Mouse (Mus musculus) MEL (cell line): ENCODE data around the gene Neurl2. TPM values are rescaled to one million over a fixed set of nuclear protein-coding genes. Genes with fewer than 3 reads are reported as not detected.
A peak's percentile ranks its signal among the peaks of the same experiment; 100 is the strongest.

Source experiments
- DNase-seq: peaks from one replicate; pipeline ENCODE4 v3.0.0; 2011; ENCODE audit warnings: low read depth, low spot score
- H3K27ac ChIP-seq: 2 replicates; pipeline ENCODE4 v1.5.1; 2012; ENCODE audit warnings: low read depth, mild to moderate bottlenecking, control low read depth, low read length, moderate library complexity; ENCODE audit not compliant: control insufficient read depth
- H3K27me3 ChIP-seq, 2 experiments: fragments of 150-350 bp in 1 of 2; sonication (generic) in 1 of 2; 2 replicates each; pipeline ENCODE4 v1.6.1; 2012; ENCODE audit warnings: low read length in 2 of 2, mild to moderate bottlenecking in 2 of 2, improper control_type of control experiment in 1 of 2, moderate library complexity in 1 of 2; ENCODE audit not compliant: insufficient read depth in 2 of 2, control insufficient read depth in 1 of 2
- H3K36me3 ChIP-seq, 2 experiments: 2 replicates each; pipeline ENCODE4 v1.6.1; 2012 to 2014; ENCODE audit warnings: low read length in 2 of 2, improper control_type of control experiment in 1 of 2, inconsistent platforms in 1 of 2, mild to moderate bottlenecking in 1 of 2; ENCODE audit not compliant: insufficient read depth in 2 of 2, control insufficient read depth in 1 of 2
- H3K4me1 ChIP-seq, 2 experiments: fragments of 150-350 bp in 1 of 2; sonication (generic) in 1 of 2; 2 replicates each; pipeline ENCODE4 v1.6.1; 2012; ENCODE audit warnings: low read length in 2 of 2, improper control_type of control experiment in 1 of 2, mild to moderate bottlenecking in 1 of 2; ENCODE audit not compliant: insufficient read depth in 2 of 2, control insufficient read depth in 1 of 2
- H3K4me3 ChIP-seq, 2 experiments: fragments of 150-350 bp in 1 of 2; sonication (generic) in 1 of 2; 2 replicates each; pipeline ENCODE4 v1.5.1; 2012; ENCODE audit warnings: low read depth in 2 of 2, low read length in 2 of 2, mild to moderate bottlenecking in 2 of 2, moderate library complexity in 2 of 2, control low read depth in 1 of 2, improper control_type of control experiment in 1 of 2; ENCODE audit not compliant: control insufficient read depth in 1 of 2, insufficient read depth in 1 of 2
- H3K79me2 ChIP-seq: 2 replicates; pipeline ENCODE4 v1.6.1; 2012; ENCODE audit warnings: mild to moderate bottlenecking, low read length, moderate library complexity; ENCODE audit not compliant: control insufficient read depth, poor library complexity, insufficient read depth
- H3K9ac ChIP-seq: 2 replicates; pipeline ENCODE4 v1.6.1; 2012; ENCODE audit warnings: low read depth, mild to moderate bottlenecking, control low read depth, low read length, moderate library complexity; ENCODE audit not compliant: control insufficient read depth, poor library complexity, severe bottlenecking
- H3K9me3 ChIP-seq: fragments of 150-350 bp; sonication (generic); replicated peaks from 2 replicates; pipeline ENCODE4 v1.6.1; 2012; ENCODE audit warnings: mild to moderate bottlenecking, low read length, improper control_type of control experiment, moderate library complexity; ENCODE audit not compliant: insufficient read depth
- CHD1 ChIP-seq: IDR thresholded peaks from 2 replicates; pipeline ENCODE4 v1.6.1; 2012; ENCODE audit warnings: low read depth, mild to moderate bottlenecking, inconsistent platforms, low read length, improper control_type of control experiment
- CTCF ChIP-seq, 3 experiments: IDR thresholded peaks in 2 of 3; conservative IDR thresholded peaks in 1 of 3; 2 replicates each; pipeline ENCODE4 v1.5.1; 2011 to 2012; ENCODE audit warnings: low read length in 3 of 3, low read depth in 2 of 3, mild to moderate bottlenecking in 2 of 3, improper control_type of control experiment in 1 of 3, inconsistent platforms in 1 of 3, mixed read lengths in 1 of 3, moderate library complexity in 1 of 3; ENCODE audit not compliant: control insufficient read depth in 1 of 3, insufficient read depth in 1 of 3, poor library complexity in 1 of 3, severe bottlenecking in 1 of 3
- ELF1 ChIP-seq: IDR thresholded peaks from 2 replicates; pipeline ENCODE4 v1.6.1; 2014; ENCODE audit warnings: low read depth, mild to moderate bottlenecking, inconsistent platforms, low read length, improper control_type of control experiment, moderate library complexity
- GABPA ChIP-seq: IDR thresholded peaks from 2 replicates; pipeline ENCODE4 v1.6.1; 2012; ENCODE audit warnings: low read depth, mild to moderate bottlenecking, inconsistent platforms, low read length, improper control_type of control experiment, moderate library complexity
- GATA1 ChIP-seq: IDR thresholded peaks from 2 replicates; pipeline ENCODE4 v1.6.1; 2011; ENCODE audit warnings: low read depth, low read length, improper control_type of control experiment
- HCFC1 ChIP-seq: IDR thresholded peaks from 2 replicates; pipeline ENCODE4 v1.6.1; 2012; ENCODE audit warnings: low read depth, mild to moderate bottlenecking, inconsistent platforms, low read length, improper control_type of control experiment, moderate library complexity
- NELFE ChIP-seq: IDR thresholded peaks from 2 replicates; pipeline ENCODE4 v1.6.1; 2011; ENCODE audit warnings: low read depth, low read length, improper control_type of control experiment
- ZNF384 ChIP-seq: IDR thresholded peaks from 2 replicates; pipeline ENCODE4 v1.6.1; 2012; ENCODE audit warnings: low read depth, mild to moderate bottlenecking, inconsistent platforms, low read length, improper control_type of control experiment
- polyA plus RNA-seq, 2 experiments: library from polyadenylated mRNA; stranded (reverse) in 1 of 2; unstranded in 1 of 2; fragments of >175 nt in 1 of 2; fragments of >200 nt in 1 of 2; gene quantifications; 2 replicates each; pipeline versions ENCODE4 v1.2.1 to v1.2.4; 2012; ENCODE audit warnings: low replicate concordance in 2 of 2, low read depth in 1 of 2; ENCODE audit not compliant: insufficient read length in 2 of 2, insufficient read depth in 1 of 2, missing spikeins in 1 of 2
- total RNA-seq: library from RNA; depleted of rRNA; stranded (reverse); fragments of 300-350 nt; gene quantifications from 2 replicates; pipeline ENCODE4 v1.2.3, GENCODE M21; 2012

Gene Neurl2
- total and polyA plus RNA-seq, 3 experiments, result 1.6 to 2.6 TPM; not detected in 1

DNA sequence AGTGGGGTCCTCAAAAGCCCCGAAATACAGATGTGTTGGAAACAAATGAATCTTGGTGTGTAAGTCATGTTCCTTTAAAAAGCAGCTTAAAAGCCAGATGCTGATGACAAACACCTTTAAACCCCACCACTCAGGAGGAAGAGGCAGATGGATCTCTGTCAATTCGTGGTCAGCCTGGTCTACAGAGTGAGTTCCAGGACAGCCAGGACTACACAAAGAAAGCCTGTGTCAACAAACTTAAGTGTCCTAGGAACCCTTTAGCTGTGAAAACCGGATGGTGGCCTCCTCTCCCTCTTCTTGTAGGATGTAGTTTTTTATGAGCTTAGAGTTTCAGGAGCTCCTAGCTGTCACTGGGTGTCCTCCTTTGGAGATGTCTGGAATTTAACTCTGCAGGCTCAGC, 40.4 kb upstream of the Neurl2 start:
- no peak for DNase-seq
- no peak overlapping the region for H3K27ac ChIP-seq
- no peak overlapping the region for H3K4me3 ChIP-seq
- H3K4me1 ChIP-seq, result peaks cover 15 to 28% of the 10 kb centered on the region in 2 experiments
- H3K27me3 ChIP-seq, result no peaks in the 10 kb centered on the region
- no peaks in the 10 kb centered on the region for H3K9me3 ChIP-seq
- peaks cover 0 to 16% of the 10 kb centered on the region in 2 experiments; a peak in 2 of 4 replicates for H3K36me3 ChIP-seq
- H3K9ac ChIP-seq, result no peak overlapping the region
- TF ChIP-seq ELF1, result no peak
- TF ChIP-seq NELFE, result no peak
- no peak for TF ChIP-seq GABPA
- TF ChIP-seq, all 39 proteins: peak for 0
- peaks cover 3% of the 10 kb centered on the region for H3K79me2 ChIP-seq

DNA sequence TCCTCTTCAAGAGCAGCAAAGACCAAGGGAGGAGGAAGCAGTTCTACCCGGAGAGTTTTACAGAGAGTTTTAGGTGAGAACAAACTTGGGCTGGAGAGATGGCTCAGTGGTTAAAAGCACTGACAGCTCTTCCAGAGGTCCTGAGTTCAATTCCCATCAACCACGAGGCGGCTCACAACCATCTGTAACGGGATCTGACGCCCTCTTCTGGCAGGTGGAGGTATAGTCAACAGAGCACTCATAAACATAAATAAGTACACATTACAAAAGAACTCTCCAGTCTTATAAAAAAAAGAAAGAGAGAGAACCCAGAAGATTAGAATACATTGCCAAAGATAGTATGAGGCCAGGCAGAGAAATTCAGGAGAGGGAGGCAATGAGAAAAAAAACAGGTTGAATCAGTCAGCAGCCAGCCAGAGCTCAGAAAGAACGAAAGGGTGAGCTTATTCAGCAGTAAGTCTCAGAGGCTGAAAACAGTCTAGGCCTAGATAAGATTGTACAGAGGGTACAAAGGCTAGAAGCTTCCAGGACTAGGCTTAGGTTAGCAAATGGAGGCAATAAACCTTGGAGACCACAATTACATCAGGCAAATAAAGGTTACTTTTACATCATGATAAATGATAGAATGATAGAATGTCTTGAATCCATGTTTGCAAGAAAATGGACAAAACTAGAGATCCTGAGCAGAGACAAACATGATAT, 38.5 kb upstream of the Neurl2 start:
- no peaks in the 10 kb centered on the region for H3K9me3 ChIP-seq
- H3K27ac ChIP-seq, result no peak overlapping the region
- H3K27me3 ChIP-seq, result no peaks in the 10 kb centered on the region
- TF ChIP-seq ZNF384 (0 out of 2 replicates have a peak, but pooled peaks have one; percentile 20), CTCF (IDR thresholded peaks at IDR 0.05 in 2 of 3, conservative IDR thresholded peaks at IDR 0.05 in 1 of 3; ENCODE audit: control insufficient read depth in 1 of 3, insufficient read depth in 1 of 3, low read depth in 2 of 3, low read length in 3 of 3, poor library complexity in 1 of 3, severe bottlenecking in 1 of 3) (peak; percentile 20 to 43 (median 34); a peak in 5 of 6 replicates), CHD1 (no peak)
- H3K79me2 ChIP-seq, result no peaks in the 10 kb centered on the region
- peaks cover 15 to 25% of the 10 kb centered on the region in 2 experiments for H3K4me1 ChIP-seq
- no peak overlapping the region; the same call in 1 of the 2 replicates for H3K9ac ChIP-seq
- no peak overlapping the region for H3K4me3 ChIP-seq
- H3K36me3 ChIP-seq, result peaks cover 0 to 14% of the 10 kb centered on the region in 2 experiments; a peak in 2 of 4 replicates
- peak; percentile 50 for DNase-seq

DNA sequence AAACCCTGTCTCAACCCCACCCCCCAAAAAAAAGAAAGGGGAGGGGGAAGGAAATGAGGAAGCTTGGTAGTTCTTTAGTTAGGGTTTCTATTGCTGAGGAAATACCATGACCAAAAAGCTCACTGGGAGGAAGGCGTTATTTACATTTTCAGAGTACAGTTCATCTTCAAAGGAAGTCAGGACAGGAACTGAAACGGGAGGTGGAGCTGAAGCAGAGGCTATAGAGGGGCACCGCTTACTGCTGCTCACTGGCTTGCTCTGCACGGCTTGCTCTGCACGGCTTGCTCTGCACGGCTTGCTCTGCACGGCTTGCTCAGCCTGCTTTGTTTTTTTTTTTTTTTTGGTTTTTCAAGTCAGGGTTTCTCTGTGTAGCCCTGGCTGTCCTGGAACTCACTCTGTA, 35.2 kb upstream of the Neurl2 start:
- no peaks in the 10 kb centered on the region for H3K79me2 ChIP-seq
- peaks cover 0 to 13% of the 10 kb centered on the region in 2 experiments; a peak in 2 of 4 replicates for H3K36me3 ChIP-seq
- H3K9ac ChIP-seq, result no peak overlapping the region
- no peaks in the 10 kb centered on the region for H3K27me3 ChIP-seq
- H3K27ac ChIP-seq, result peak overlapping the region; percentile 11; the same call in 1 of the 2 replicates
- H3K4me3 ChIP-seq, result no peak overlapping the region
- DNase-seq, result peak; percentile 67
- peaks cover 24 to 32% of the 10 kb centered on the region in 2 experiments for H3K4me1 ChIP-seq
- H3K9me3 ChIP-seq, result no peaks in the 10 kb centered on the region
- TF ChIP-seq HCFC1 (0 out of 2 replicates have a peak, but pooled peaks have one; percentile 21), GATA1 (no peak)
